Mouse (Mus musculus) liver, embryonic 16.5 days (tissue): Measurements from ENCODE around the gene Cntnap2. TPM values are rescaled to one million over a fixed set of nuclear protein-coding genes. Genes with fewer than 3 reads are reported as not detected.

Source experiments
- ATAC-seq: fragments of 200-750 bp; cut with Nextera tagmentation; 2 replicates; pipeline ENCODE4 v1.8.0; 2017; ENCODE audit warnings: low read depth, mild to moderate bottlenecking, moderate number of reproducible peaks, moderate library complexity
- H3K27ac ChIP-seq: fragments of 300-500 bp; sonication (generic); 2 replicates; pipeline ENCODE4 v1.5.1; 2014; ENCODE audit warnings: mild to moderate bottlenecking, low read length
- H3K27me3 ChIP-seq: fragments of 300-500 bp; sonication (generic); 2 replicates; pipeline ENCODE4 v1.6.1; 2014; ENCODE audit warnings: low read depth, low read length, mixed read lengths; ENCODE audit not compliant: control insufficient read depth, insufficient read depth
- H3K36me3 ChIP-seq: fragments of 300-500 bp; sonication (generic); 2 replicates; pipeline ENCODE4 v1.6.1; 2014; ENCODE audit warnings: mild to moderate bottlenecking; ENCODE audit not compliant: control insufficient read depth, insufficient read depth
- H3K4me1 ChIP-seq: fragments of 300-500 bp; sonication (generic); 2 replicates; pipeline ENCODE4 v1.6.1; 2014; ENCODE audit warnings: low read depth, low read length, mixed read lengths; ENCODE audit not compliant: control insufficient read depth
- H3K4me2 ChIP-seq: fragments of 300-500 bp; sonication (generic); 2 replicates; pipeline ENCODE4 v1.6.1; 2014; ENCODE audit warnings: low read depth, low read length, mixed read lengths
- H3K4me3 ChIP-seq: fragments of 300-500 bp; sonication (generic); 2 replicates; pipeline ENCODE4 v1.5.1; 2014; ENCODE audit warnings: low read depth, mild to moderate bottlenecking, low read length
- H3K9ac ChIP-seq: fragments of 300-500 bp; sonication (generic); 2 replicates; pipeline ENCODE4 v1.6.1; 2014; ENCODE audit warnings: low read depth, low read length
- H3K9me3 ChIP-seq: fragments of 300-500 bp; sonication (generic); replicated peaks from 2 replicates; pipeline ENCODE4 v1.6.1; 2016; ENCODE audit warnings: low read length; ENCODE audit not compliant: control insufficient read depth
- WGBS: fragments of 180-500 bp; shearing (Covaris S2); extraction: QIAGEN DNeasy Blood & Tissue Kit; methylation state at CpG from one replicate; pipeline ENCODE4 v1.1.7; 2014; ENCODE audit not compliant: insufficient replicate concordance; 5-methylcytosine and 5-hydroxymethylcytosine counted together
- polyA plus RNA-seq: library from polyadenylated mRNA; unstranded; fragments of >200 nt; fragmentation: Nextera tagmentation; extraction: Ambion mirVana; gene quantifications from 2 replicates; pipeline ENCODE4 v1.2.1, GENCODE M21; 2015

The Cntnap2 gene
- polyA plus RNA-seq, 1 experiment from 2014 or later = 0.19 TPM

DNA sequence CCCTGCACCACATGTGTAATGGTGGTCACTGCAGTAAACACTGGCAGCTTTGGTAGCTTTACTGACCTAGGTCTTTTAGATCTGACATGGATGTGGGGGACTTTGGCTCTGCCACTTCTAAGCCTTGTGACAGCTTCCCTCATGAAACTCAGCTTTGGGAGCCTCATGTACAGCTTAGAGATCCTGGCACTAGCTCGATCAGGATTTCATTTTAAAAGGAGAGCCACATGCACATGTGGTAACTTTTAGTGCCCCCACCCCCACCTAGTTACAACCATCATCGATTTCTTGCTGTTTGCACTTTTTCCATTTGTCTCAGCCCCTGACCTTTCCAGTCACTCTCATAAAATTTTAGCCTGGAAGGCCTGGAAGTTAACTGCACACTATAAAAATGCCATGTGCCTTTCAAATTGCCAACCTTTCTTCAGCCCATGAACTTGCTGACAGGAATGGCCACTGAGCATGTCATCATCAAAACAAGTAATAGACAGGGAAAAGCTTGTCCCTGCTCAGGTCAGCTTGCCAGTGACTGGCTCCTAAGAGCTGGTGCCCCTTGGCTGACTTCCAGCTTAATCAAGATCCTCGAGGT, 2197.9 kb downstream of the Cntnap2 start:
- no peak for ATAC-seq
- Histone ChIP-seq H3K27ac (no peak overlapping the region), H3K27me3 (no peaks in the 10 kb centered on the region), H3K36me3 (no peaks in the 10 kb centered on the region), H3K9me3 (no peaks in the 10 kb centered on the region), H3K4me3 (no peak overlapping the region), H3K4me2 (no peak overlapping the region), H3K4me1 (no peaks in the 10 kb centered on the region; the same call in 1 of the 2 replicates), H3K9ac (no peak overlapping the region)
- WGBS = 39% methylated on average over 3 of the region's 3 CpGs

DNA sequence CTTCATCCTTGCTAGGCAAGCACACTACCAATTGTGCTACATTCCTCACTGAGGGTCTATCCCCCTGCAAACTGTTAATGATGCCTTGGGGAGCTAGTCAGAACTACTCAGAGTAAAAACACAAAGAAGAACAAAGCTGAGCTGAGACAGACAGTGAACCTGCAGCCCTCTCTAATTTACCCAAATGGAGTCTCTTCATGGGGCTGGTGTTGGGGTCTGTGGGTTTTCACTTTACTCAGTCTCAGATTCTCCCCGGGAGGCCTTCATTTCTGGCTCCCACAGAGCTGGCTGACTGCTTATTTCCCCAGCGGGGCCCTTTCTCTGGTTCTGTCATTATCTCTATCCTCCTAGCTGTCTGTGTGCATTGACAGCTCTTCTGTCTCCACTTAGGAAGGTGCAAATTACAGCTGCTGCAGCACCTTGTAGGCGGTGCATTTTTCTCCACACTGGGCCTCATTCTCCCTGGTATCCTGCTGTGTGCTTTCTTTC, 2200.5 kb downstream of the Cntnap2 start:
- H3K4me3 ChIP-seq = no peak overlapping the region
- no peak overlapping the region for H3K27ac ChIP-seq
- H3K9ac ChIP-seq = no peak overlapping the region
- H3K4me1 ChIP-seq = no peaks in the 10 kb centered on the region; the same call in 1 of the 2 replicates
- no peaks in the 10 kb centered on the region for H3K27me3 ChIP-seq
- WGBS = 32% methylated on average over 3 of the region's 3 CpGs
- no peak overlapping the region for H3K4me2 ChIP-seq
- H3K36me3 ChIP-seq = no peaks in the 10 kb centered on the region
- no peaks in the 10 kb centered on the region for H3K9me3 ChIP-seq
- ATAC-seq = no peak

GRCm38 (mm10) chr6:47267236-47267635, 2208.1 kb downstream of the Cntnap2 start:
- Histone ChIP-seq H3K4me1 (no peaks in the 10 kb centered on the region), H3K4me2 (no peak overlapping the region), H3K9ac (no peak overlapping the region), H3K36me3 (no peaks in the 10 kb centered on the region), H3K4me3 (no peak overlapping the region), H3K27me3 (no peaks in the 10 kb centered on the region), H3K27ac (no peak overlapping the region), H3K9me3 (no peaks in the 10 kb centered on the region)
- no peak for ATAC-seq
- 40% methylated on average over 3 of the region's 3 CpGs for WGBS

DNA sequence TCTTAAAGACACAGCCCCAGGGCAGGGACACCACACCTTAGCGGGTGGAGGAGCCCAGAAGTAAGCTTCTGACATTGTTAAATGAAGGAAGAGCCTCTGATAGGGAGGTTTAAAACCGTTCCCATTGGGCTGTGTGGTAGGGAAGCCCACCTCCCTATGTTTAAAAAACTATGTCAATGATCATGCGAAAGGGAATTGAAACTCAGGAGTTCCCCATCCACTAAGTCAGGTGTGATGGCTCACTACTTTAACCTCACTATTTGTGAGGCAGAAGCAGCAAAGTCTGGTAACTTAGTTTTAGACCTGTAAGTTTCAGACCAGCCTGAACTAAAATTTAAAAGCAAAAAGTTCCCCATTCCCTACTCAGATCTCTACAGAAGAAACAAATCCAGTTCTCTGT, 2210.3 kb downstream of the Cntnap2 start:
- no peaks in the 10 kb centered on the region for H3K36me3 ChIP-seq

DNA sequence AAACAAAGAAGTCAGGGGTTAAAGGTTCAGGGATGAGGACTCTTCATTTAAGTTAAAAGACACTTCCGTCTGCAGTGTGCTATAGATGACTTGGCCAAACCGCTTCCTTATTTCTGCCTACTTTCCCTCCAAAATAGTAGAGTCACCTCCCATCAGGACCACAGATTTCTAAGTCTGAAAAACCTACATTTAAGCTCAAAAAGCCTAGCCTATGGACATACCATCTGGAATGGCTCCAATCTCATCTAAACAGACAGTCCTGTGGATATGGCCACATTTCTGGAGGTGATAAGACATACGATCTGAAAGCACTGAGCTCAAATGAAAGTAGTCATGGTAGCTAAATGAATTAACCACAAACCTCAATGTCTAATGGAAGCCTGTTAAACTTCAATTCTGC, 2212.4 kb downstream of the Cntnap2 start:
- H3K27me3 ChIP-seq = no peaks in the 10 kb centered on the region
- no peak overlapping the region for H3K9ac ChIP-seq
- no peak for ATAC-seq
- 27% methylated on average over 3 of the region's 3 CpGs for WGBS
- H3K4me3 ChIP-seq = no peak overlapping the region
- no peaks in the 10 kb centered on the region for H3K36me3 ChIP-seq
- H3K4me2 ChIP-seq = no peak overlapping the region
- no peaks in the 10 kb centered on the region for H3K4me1 ChIP-seq
- no peak overlapping the region for H3K27ac ChIP-seq
- H3K9me3 ChIP-seq = no peaks in the 10 kb centered on the region

More for the DNA sequence above, 2210.3 kb downstream of the Cntnap2 start:
- no peaks in the 10 kb centered on the region for H3K9me3 ChIP-seq
- no peaks in the 10 kb centered on the region for H3K27me3 ChIP-seq
- no peaks in the 10 kb centered on the region for H3K4me1 ChIP-seq
- no peak overlapping the region for H3K27ac ChIP-seq
- 61% methylated on average over 3 of the region's 3 CpGs for WGBS
- H3K4me2 ChIP-seq = no peak overlapping the region
- H3K4me3 ChIP-seq = no peak overlapping the region
- H3K9ac ChIP-seq = no peak overlapping the region
- no peak for ATAC-seq

GRCm38 (mm10) chr6:47272606-47273575, 2213.7 kb downstream of the Cntnap2 start:
- Histone ChIP-seq H3K4me1 (no peaks in the 10 kb centered on the region), H3K36me3 (no peaks in the 10 kb centered on the region), H3K4me2 (no peak overlapping the region), H3K9me3 (no peaks in the 10 kb centered on the region), H3K27me3 (no peaks in the 10 kb centered on the region), H3K4me3 (no peak overlapping the region), H3K27ac (no peak overlapping the region), H3K9ac (no peak overlapping the region)
- 65% methylated on average over 8 of the region's 8 CpGs for WGBS
- ATAC-seq = no peak

- no peaks in the 10 kb centered on the region for H3K27me3 ChIP-seq
- H3K36me3 ChIP-seq = no peaks in the 10 kb centered on the region
- no peak overlapping the region for H3K9ac ChIP-seq
- H3K4me3 ChIP-seq = no peak overlapping the region
- 39% methylated on average over 2 of the region's 2 CpGs for whole genome bisulfite sequencing
- no peak overlapping the region for H3K27ac ChIP-seq
- ATAC-seq = no peak
- H3K4me1 ChIP-seq = no peaks in the 10 kb centered on the region
- H3K4me2 ChIP-seq = no peak overlapping the region
- H3K9me3 ChIP-seq = no peaks in the 10 kb centered on the region
These were observed 2215.9 kb downstream of the Cntnap2 start for GRCm38 (mm10) chr6:47275065-47275464.

- H3K4me2 ChIP-seq = no peak overlapping the region
- WGBS = 37% methylated on average over 1 of the region's 1 CpGs
These were observed 2220.0 kb downstream of the Cntnap2 start for GRCm38 (mm10) chr6:47279183-47279582.

DNA sequence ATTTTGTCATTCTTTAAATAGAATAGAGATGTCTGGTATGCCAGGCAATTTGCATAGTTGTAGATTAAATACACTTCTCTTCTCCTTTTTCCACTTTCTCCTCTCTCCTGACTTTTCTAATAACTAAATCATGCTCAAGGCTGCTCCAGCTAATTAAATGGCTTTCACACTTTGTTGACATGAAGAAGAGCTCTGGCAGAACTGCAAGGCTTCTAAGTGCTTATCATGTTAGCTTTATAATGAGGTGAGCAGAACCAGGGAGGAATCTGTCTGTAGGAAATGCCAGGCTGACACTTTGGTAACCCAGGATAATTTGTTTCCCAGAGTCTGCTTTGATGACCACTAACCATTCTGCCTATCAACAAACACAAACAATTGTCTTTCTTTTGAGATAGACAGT, 2222.4 kb downstream of the Cntnap2 start:
- Histone ChIP-seq H3K36me3 (no peaks in the 10 kb centered on the region), H3K9ac (no peak overlapping the region), H3K4me1 (no peaks in the 10 kb centered on the region), H3K4me3 (no peak overlapping the region), H3K27ac (no peak overlapping the region), H3K4me2 (no peak overlapping the region), H3K9me3 (no peaks in the 10 kb centered on the region), H3K27me3 (no peaks in the 10 kb centered on the region)
- no peak for ATAC-seq

More at GRCm38 (mm10) chr6:47279183-47279582, 2220.0 kb downstream of the Cntnap2 start:
- Histone ChIP-seq H3K4me1 (no peaks in the 10 kb centered on the region), H3K9me3 (no peaks in the 10 kb centered on the region), H3K36me3 (no peaks in the 10 kb centered on the region), H3K27ac (no peak overlapping the region), H3K4me3 (no peak overlapping the region), H3K27me3 (no peaks in the 10 kb centered on the region), H3K9ac (no peak overlapping the region)
- ATAC-seq = no peak
